Mouse (Mus musculus): ENCODE results near the gene Plk1.

The Plk1 gene

DNA sequence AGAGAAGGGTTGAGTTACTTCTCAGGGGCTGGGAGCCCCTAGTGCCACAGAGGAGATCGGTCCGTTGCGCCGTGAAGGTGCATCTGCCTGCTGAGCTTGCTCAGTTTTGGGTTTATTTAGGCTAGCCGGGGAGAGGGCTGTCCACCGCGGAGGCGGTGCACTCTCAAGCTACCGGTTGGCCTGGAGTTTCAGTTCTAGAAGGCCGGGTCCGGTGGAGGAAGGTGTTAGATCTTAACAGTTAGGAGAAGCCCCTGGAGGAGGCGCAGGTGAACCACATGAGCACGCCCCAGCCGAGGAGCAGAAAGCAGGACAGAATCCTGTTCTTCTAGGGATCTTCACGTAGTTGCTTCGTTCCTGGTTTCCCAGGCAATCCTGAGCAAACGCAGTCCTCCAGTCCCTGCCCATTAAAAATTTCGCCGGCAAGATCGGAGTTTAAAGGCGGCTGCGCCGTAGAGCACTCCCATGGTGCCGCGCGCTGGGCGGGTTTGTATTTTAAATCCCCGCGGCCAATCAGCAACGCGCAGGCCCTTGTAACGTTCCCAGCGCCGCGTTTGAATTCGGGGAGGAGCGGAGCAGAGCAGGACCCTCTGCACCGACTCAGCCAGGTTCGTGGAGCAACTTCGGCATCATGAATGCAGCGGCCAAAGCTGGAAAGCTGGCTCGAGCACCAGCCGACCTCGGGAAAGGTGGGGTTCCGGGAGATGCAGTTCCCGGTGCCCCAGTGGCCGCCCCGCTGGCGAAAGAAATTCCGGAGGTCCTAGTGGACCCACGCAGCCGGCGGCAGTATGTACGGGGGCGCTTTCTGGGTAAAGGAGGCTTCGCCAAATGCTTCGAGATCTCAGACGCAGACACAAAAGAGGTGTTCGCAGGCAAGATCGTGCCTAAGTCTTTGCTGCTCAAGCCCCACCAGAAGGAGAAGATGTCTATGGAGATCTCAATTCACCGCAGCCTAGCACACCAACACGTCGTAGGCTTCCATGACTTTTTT lies at the start of gene Plk1:
Plk1 (plus strand) TSS at position 525 of the 988 bp plus-strand sequence.
- peak; percentile 5 to 24 for DNase-seq (ENCODE audit: low read depth in 2 of 2, low spot score in 2 of 2)

GRCm38 (mm10) chr7:122123518-122123917 lies 35.7 kb upstream of the Plk1 start:
- DNase-seq (ENCODE audit: low read depth in 2 of 2, low spot score in 2 of 2), result no peak

GRCm38 (mm10) chr7:122125636-122126035 lies 33.6 kb upstream of the Plk1 start:
- DNase-seq (ENCODE audit: low read depth in 2 of 2, low spot score in 2 of 2), result no peak

DNA sequence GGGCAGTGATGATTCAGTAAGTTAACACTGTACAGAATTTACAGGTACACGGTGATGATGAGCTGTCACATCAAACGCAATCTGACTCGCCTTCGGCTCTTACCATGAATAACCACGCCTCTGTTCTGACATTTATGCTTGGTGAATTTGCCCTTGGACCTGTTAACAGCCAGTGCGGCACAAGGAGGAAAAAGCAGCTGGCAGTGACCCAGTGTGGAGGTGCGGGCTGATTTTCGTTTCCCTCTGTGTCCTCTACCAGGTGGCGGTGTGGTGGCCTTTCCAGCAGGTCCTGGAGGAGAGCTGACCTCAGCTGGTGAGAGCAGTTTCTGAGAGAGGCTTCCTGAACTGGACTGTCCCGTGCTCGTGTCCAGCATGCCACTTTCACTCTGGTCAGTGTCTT lies 32.3 kb upstream of the Plk1 start:
- DNase-seq (ENCODE audit: low read depth in 2 of 2, low spot score in 2 of 2), result no peak

- no peak for DNase-seq (ENCODE audit: low read depth in 2 of 2, low spot score in 2 of 2)
Measured at GRCm38 (mm10) chr7:122131834-122132233, 27.4 kb upstream of the Plk1 start.

DNA sequence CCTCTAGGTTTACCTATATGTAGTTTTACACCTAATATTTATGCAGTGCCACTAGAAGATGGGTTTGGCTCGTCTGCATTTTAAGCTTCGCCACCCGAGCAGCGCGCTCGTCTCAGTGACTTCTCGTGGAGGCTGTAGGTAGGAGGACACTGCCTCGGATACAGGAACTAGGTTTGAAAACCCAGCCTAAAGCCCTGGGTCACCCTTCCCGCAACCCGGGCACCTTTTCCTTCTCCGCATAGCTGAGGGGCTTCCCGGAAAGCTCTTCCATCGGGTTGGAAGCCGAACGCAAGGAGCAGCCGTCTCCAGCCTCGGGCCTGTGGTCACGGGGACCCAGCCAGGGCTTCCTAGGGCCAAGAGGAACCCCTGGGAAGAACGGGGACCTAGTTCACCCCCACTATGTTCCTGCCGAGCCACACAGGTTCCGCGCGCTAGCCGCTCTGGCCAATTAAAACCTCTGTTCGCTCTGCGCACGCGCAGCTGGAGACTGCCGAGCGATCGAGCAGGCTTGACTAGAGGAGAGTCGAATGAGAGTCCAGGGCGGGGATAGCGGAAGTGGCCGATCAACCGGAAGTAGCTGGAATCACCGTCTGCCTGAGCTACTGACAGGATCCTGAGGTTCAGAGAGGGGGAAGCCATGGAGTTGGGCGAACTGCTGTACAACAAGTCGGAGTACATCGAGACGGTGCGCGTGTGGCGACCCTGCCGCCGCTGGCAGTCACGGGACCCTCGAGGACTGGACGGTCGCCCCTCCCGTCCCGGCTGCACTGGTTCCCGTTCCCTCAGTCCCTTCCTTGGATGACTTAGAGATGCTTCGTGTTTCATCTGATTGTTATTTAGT lies 26.5 kb upstream of the Plk1 start, which contains the start of the genes Palb2 and Dctn5:
Palb2 (minus strand) TSS at position 489 of the 841 bp plus-strand sequence.
Dctn5 (plus strand) TSS at position 545 of the 841 bp plus-strand sequence.
- peak; percentile 96 to 99 for DNase-seq (ENCODE audit: low read depth in 2 of 2, low spot score in 2 of 2)

GRCm38 (mm10) chr7:122133338-122133625 lies 26.0 kb upstream of the Plk1 start:
- DNase-seq (ENCODE audit: low read depth in 2 of 2, low spot score in 2 of 2), result no peak

DNA sequence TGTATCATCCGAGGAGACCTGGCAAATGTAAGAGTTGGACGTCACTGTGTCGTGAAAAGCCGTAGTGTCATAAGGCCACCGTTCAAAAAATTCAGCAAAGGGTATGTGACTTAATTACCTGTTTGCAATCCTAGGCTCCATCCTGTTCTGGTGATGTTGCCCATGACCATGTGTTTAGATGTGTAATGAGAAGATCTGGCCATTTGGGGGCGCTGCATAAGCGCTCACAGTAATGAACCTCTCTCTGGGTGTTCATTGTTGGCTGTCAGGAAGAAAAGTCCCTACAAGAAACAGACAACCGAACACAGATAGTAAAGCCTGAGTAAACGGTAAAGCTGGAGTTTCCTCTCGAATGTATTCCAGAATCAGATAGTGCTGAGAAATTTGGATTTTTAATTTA lies 24.2 kb upstream of the Plk1 start:
- DNase-seq (ENCODE audit: low read depth in 2 of 2, low spot score in 2 of 2), result peak; percentile 15 to 36

DNA sequence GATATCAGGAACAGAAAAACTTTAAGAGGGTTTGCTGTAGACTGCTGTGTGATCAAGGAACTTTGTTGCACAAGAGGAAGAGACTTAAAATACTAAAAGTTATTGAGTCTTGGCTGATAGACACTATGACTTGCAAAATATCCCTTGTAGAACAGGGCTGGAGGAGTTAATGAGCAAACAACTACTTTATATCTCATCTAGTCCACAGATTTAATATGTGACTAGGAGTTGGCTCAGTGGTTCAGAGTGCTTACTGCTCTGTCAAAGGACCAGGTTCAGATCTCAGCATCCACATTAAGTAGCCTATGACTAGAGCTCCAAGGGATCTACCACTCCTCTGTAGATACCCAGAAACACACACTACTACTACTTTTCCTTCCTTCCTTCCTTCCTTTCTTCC lies 22.2 kb upstream of the Plk1 start:
- no peak for DNase-seq (ENCODE audit: low read depth in 2 of 2, low spot score in 2 of 2)

DNA sequence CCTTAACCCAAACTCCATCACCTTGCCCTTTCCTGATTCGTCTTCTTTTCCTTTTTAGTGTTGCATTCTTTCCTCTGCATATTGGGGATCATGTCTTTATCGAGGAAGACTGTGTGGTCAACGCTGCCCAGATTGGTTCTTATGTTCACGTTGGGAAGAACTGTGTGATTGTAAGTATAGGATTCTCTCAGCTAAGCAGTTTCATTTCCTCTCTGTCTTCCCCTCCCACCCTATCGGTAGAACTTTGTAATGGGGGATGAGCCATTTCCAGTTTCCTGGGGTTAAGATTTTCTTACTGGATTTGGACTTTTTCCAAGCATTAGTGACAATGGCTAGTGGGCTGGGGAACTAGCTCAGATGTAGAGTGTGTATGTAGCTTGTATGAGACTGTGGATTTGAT lies 21.0 kb upstream of the Plk1 start:
- DNase-seq (ENCODE audit: low read depth in 2 of 2, low spot score in 2 of 2), result no peak

GRCm38 (mm10) chr7:122140991-122141390 lies 18.2 kb upstream of the Plk1 start:
- no peak for DNase-seq (ENCODE audit: low read depth in 2 of 2, low spot score in 2 of 2)

- DNase-seq (ENCODE audit: low read depth in 2 of 2, low spot score in 2 of 2), result no peak
Measured at GRCm38 (mm10) chr7:122152473-122152872, 6.8 kb upstream of the Plk1 start.

DNA sequence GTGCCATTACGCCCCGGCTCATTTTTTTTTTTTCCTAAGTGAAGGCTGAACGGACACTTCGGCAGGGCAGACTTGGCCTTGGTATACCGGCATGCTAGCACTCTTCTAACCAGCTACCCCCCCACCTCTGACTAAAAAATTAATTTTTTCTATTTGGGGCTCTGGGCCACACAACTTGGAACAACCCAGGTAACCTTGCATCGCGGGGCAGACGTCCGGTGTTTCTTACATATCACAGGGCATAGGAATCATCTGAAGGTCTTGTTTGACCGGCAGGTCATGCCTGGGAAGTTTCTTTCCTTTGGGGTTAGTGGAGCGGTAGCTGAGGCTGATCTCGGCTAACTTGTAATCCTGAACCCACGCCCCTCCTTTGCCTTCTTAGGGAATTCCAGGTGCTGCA lies 751 bp upstream of the Plk1 start:
- no peak for DNase-seq (ENCODE audit: low read depth in 2 of 2, low spot score in 2 of 2)

- no peak for DNase-seq (ENCODE audit: low read depth in 2 of 2, low spot score in 2 of 2)
Measured at GRCm38 (mm10) chr7:122160037-122160436, 798 bp downstream of the Plk1 start.

DNA sequence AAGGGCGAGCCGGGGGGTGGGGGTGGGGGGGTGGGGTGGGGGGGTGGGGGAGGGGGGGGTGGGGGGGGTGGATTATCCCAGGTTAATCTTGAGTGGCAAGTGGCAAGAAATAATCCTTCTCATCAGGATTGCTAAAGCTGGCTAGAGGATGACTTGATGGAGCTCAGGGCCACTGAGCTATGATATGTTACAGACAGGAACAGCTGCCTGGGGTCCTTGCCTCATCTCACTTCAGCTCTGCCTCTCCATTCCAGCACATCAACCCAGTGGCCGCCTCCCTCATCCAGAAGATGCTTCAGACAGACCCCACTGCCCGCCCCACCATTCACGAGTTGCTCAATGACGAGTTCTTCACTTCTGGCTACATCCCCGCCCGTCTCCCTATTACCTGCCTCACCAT lies 4.5 kb downstream of the Plk1 start:
- DNase-seq (ENCODE audit: low read depth in 2 of 2, low spot score in 2 of 2), result no peak

DNA sequence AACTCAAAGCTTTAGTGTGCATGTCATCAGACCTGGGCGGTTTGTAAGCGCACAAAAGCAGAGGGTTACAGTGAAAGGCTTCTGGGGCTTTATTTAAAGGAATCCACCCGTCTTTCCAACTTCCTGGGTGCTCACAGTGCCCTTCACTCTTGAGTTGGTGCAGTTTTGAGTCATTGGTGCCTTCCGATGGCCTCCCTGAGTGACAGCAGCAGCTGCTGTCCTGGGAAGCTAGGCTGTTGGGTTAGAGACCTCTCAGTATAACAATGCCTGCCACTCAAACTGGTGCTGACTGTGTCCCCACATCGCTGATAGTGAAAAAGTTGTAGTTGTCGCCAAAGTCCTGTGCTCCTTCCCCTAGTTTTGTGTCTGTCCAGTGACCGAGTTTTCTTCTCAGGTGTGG lies 8.0 kb downstream of the Plk1 start:
- DNase-seq (ENCODE audit: low read depth in 2 of 2, low spot score in 2 of 2), result no peak

- DNase-seq (ENCODE audit: low read depth in 2 of 2, low spot score in 2 of 2), result no peak
Measured at GRCm38 (mm10) chr7:122170705-122171104, 11.5 kb downstream of the Plk1 start.

- no peak for DNase-seq (ENCODE audit: low read depth in 2 of 2, low spot score in 2 of 2)
Measured at GRCm38 (mm10) chr7:122171613-122172012, 12.4 kb downstream of the Plk1 start.

GRCm38 (mm10) chr7:122180720-122181119 lies 21.5 kb downstream of the Plk1 start:
- DNase-seq (ENCODE audit: low read depth in 2 of 2, low spot score in 2 of 2), result no peak

- no peak for DNase-seq (ENCODE audit: low read depth in 2 of 2, low spot score in 2 of 2)
Measured at GRCm38 (mm10) chr7:122184569-122184968, 25.3 kb downstream of the Plk1 start.

GRCm38 (mm10) chr7:122186043-122186442 lies 26.8 kb downstream of the Plk1 start, which contains the start of gene Ern2:
Ern2 (minus strand) TSS chr7:122186207.
- no peak for DNase-seq (ENCODE audit: low read depth in 2 of 2, low spot score in 2 of 2)

GRCm38 (mm10) chr7:122189484-122189883 lies 30.2 kb downstream of the Plk1 start:
- peak; percentile 16 to 60 for DNase-seq (ENCODE audit: low read depth in 2 of 2, low spot score in 2 of 2)

Data from CD8-positive naive resting alpha-beta T cell, adult 2 months (primary cell).